Mouse (Mus musculus): ENCODE measurements around the gene Ap5s1. TPM values are rescaled to one million over a fixed set of nuclear protein-coding genes. Genes with fewer than 3 reads are reported as not detected.

The Ap5s1 gene
- polyA plus RNA-seq, 1 experiment from 2014 or later: 32.4 TPM

GRCm38 (mm10) chr2:131175286-131175944, 31.5 kb upstream of the Ap5s1 start:
- no peak overlapping the region for H3K9ac ChIP-seq
- H3K4me3 ChIP-seq: no peak overlapping the region
- H3K4me2 ChIP-seq: no peak overlapping the region
- peaks cover 33% of the 10 kb centered on the region for H3K27me3 ChIP-seq
- peak overlapping the region; percentile 4 for H3K27ac ChIP-seq
- peaks cover 59% of the 10 kb centered on the region for H3K4me1 ChIP-seq
- ATAC-seq: no peak
- peaks cover 27% of the 10 kb centered on the region for H3K36me3 ChIP-seq (ENCODE audit: poor library complexity, severe bottlenecking)
- no peaks in the 10 kb centered on the region for H3K9me3 ChIP-seq (replicated peaks)
- WGBS: 78% methylated on average over 3 of the region's 3 CpGs

GRCm38 (mm10) chr2:131175945-131176309, 31.0 kb upstream of the Ap5s1 start:
- 82% methylated on average over 1 of the region's 1 CpGs for WGBS
- Histone ChIP-seq H3K4me3 (no peak overlapping the region), H3K4me2 (peak overlapping the region; percentile 95; the same call in 1 of the 2 replicates), H3K27me3 (peaks cover 28% of the 10 kb centered on the region), H3K36me3 (ENCODE audit: poor library complexity, severe bottlenecking) (peaks cover 26% of the 10 kb centered on the region), H3K9me3 (replicated peaks) (no peaks in the 10 kb centered on the region), H3K9ac (no peak overlapping the region), H3K4me1 (peaks cover 56% of the 10 kb centered on the region), H3K27ac (peak overlapping the region; percentile 4; the same call in 1 of the 2 replicates)
- ATAC-seq: no peak

- H3K4me3 ChIP-seq: no peak overlapping the region
- H3K9me3 ChIP-seq (replicated peaks): no peaks in the 10 kb centered on the region
- peaks cover 22% of the 10 kb centered on the region for H3K36me3 ChIP-seq (ENCODE audit: poor library complexity, severe bottlenecking)
- 0 out of 2 replicates have a peak overlapping the region, but pooled peaks have one; percentile 2 for H3K9ac ChIP-seq
- peak overlapping the region; percentile 95 for H3K4me2 ChIP-seq
- peaks cover 22% of the 10 kb centered on the region for H3K27me3 ChIP-seq
- H3K4me1 ChIP-seq: peaks cover 55% of the 10 kb centered on the region
- 71% methylated on average over 5 of the region's 5 CpGs for WGBS
- H3K27ac ChIP-seq: no peak overlapping the region
- ATAC-seq: no peak
These were observed 30.4 kb upstream of the Ap5s1 start for GRCm38 (mm10) chr2:131176491-131176890.

GRCm38 (mm10) chr2:131177932-131178331, 28.9 kb upstream of the Ap5s1 start:
- Histone ChIP-seq H3K9me3 (replicated peaks) (no peaks in the 10 kb centered on the region), H3K36me3 (ENCODE audit: poor library complexity, severe bottlenecking) (peaks cover 15% of the 10 kb centered on the region; the same call in 1 of the 2 replicates), H3K9ac (peak overlapping the region; percentile 98), H3K4me3 (peak overlapping the region; percentile 91), H3K4me1 (peaks cover 55% of the 10 kb centered on the region), H3K27ac (no peak overlapping the region), H3K4me2 (peak overlapping the region; percentile 95), H3K27me3 (peaks cover 7% of the 10 kb centered on the region)
- ATAC-seq: no peak
- 86% methylated on average over 9 of the region's 9 CpGs for WGBS

GRCm38 (mm10) chr2:131178828-131179245, 28.0 kb upstream of the Ap5s1 start:
- Histone ChIP-seq H3K27ac (peak overlapping the region; percentile 91; the same call in 1 of the 2 replicates), H3K4me3 (peak overlapping the region; percentile 91), H3K4me1 (peaks cover 50% of the 10 kb centered on the region), H3K36me3 (ENCODE audit: poor library complexity, severe bottlenecking) (peaks cover 15% of the 10 kb centered on the region; the same call in 1 of the 2 replicates), H3K4me2 (peak overlapping the region; percentile 95), H3K9ac (peak overlapping the region; percentile 98), H3K9me3 (replicated peaks) (no peaks in the 10 kb centered on the region), H3K27me3 (no peaks in the 10 kb centered on the region)
- ATAC-seq: no peak; the same call in 1 of the 2 replicates
- WGBS: 19% methylated on average over 26 of the region's 26 CpGs

- H3K4me3 ChIP-seq: peak overlapping the region; percentile 91
- peak; percentile 56 for ATAC-seq
- WGBS: under 1% methylated on average over 57 of the region's 67 CpGs
- H3K9ac ChIP-seq: peak overlapping the region; percentile 98
- H3K27me3 ChIP-seq: no peaks in the 10 kb centered on the region
- H3K4me2 ChIP-seq: peak overlapping the region; percentile 95
- peaks cover 15% of the 10 kb centered on the region; the same call in 1 of the 2 replicates for H3K36me3 ChIP-seq (ENCODE audit: poor library complexity, severe bottlenecking)
- peak overlapping the region; percentile 91 for H3K27ac ChIP-seq
- H3K9me3 ChIP-seq (replicated peaks): no peaks in the 10 kb centered on the region
- H3K4me1 ChIP-seq: peaks cover 44% of the 10 kb centered on the region
These were observed 27.5 kb upstream of the Ap5s1 start for GRCm38 (mm10) chr2:131179246-131179886.

- Histone ChIP-seq H3K4me2 (peak within 1 kb of the TSS; percentile 95), H3K36me3 (ENCODE audit: poor library complexity, severe bottlenecking) (peaks cover 15% of the 10 kb centered on the region; the same call in 1 of the 2 replicates), H3K9ac (peak within 1 kb of the TSS; percentile 98), H3K27ac (peak within 1 kb of the TSS; percentile 91), H3K9me3 (replicated peaks) (no peaks in the 10 kb centered on the region), H3K27me3 (no peaks in the 10 kb centered on the region), H3K4me1 (peaks cover 39% of the 10 kb centered on the region), H3K4me3 (peak within 1 kb of the TSS; percentile 91)
- 2% methylated on average over 45 of the region's 57 CpGs for WGBS
- peak; percentile 81 for ATAC-seq
These were observed 26.8 kb upstream of the Ap5s1 start, which contains the start of gene Cenpb for GRCm38 (mm10) chr2:131179990-131180587. Gene Cenpb (minus strand): TSS chr2:131180067.

GRCm38 (mm10) chr2:131186343-131186742, 20.5 kb upstream of the Ap5s1 start:
- Histone ChIP-seq H3K27ac (peak overlapping the region; percentile 44), H3K36me3 (ENCODE audit: poor library complexity, severe bottlenecking) (peaks cover 5% of the 10 kb centered on the region; the same call in 1 of the 2 replicates), H3K4me3 (peak overlapping the region; percentile 56), H3K4me2 (peak overlapping the region; percentile 62), H3K27me3 (no peaks in the 10 kb centered on the region), H3K9me3 (replicated peaks) (no peaks in the 10 kb centered on the region), H3K9ac (peak overlapping the region; percentile 72), H3K4me1 (peaks cover 47% of the 10 kb centered on the region)
- 3% methylated on average over 14 of the region's 14 CpGs for WGBS
- ATAC-seq: peak; percentile 6

GRCm38 (mm10) chr2:131186771-131187601, 19.9 kb upstream of the Ap5s1 start, which contains the start of the genes Cdc25b and Spef1:
Gene Cdc25b (plus strand): TSS chr2:131186949.
Gene Spef1 (minus strand): TSS chr2:131187282.
- peaks cover 53% of the 10 kb centered on the region for H3K4me1 ChIP-seq
- peak within 1 kb of the TSS; percentile 62 for H3K4me2 ChIP-seq
- H3K9me3 ChIP-seq (replicated peaks): no peaks in the 10 kb centered on the region
- 1% methylated on average over 43 of the region's 43 CpGs for WGBS
- H3K27ac ChIP-seq: peak within 1 kb of the TSS; percentile 44
- H3K36me3 ChIP-seq (ENCODE audit: poor library complexity, severe bottlenecking): peaks cover 11% of the 10 kb centered on the region
- no peaks in the 10 kb centered on the region for H3K27me3 ChIP-seq
- peak; percentile 86 for ATAC-seq
- peak within 1 kb of the TSS; percentile 56 for H3K4me3 ChIP-seq
- H3K9ac ChIP-seq: peak within 1 kb of the TSS; percentile 72

- no peak for ATAC-seq
- H3K27me3 ChIP-seq: no peaks in the 10 kb centered on the region
- H3K9ac ChIP-seq: peak overlapping the region; percentile 72
- 29% methylated on average over 3 of the region's 3 CpGs for WGBS
- peaks cover 14% of the 10 kb centered on the region for H3K36me3 ChIP-seq (ENCODE audit: poor library complexity, severe bottlenecking)
- H3K4me1 ChIP-seq: peaks cover 53% of the 10 kb centered on the region
- H3K27ac ChIP-seq: peak overlapping the region; percentile 44; the same call in 1 of the 2 replicates
- peak overlapping the region; percentile 56 for H3K4me3 ChIP-seq
- H3K4me2 ChIP-seq: peak overlapping the region; percentile 62
- H3K9me3 ChIP-seq (replicated peaks): no peaks in the 10 kb centered on the region
These were observed 19.3 kb upstream of the Ap5s1 start for GRCm38 (mm10) chr2:131187602-131187922.

- Histone ChIP-seq H3K36me3 (ENCODE audit: poor library complexity, severe bottlenecking) (peaks cover 22% of the 10 kb centered on the region), H3K9ac (no peak overlapping the region), H3K4me3 (no peak overlapping the region), H3K9me3 (replicated peaks) (no peaks in the 10 kb centered on the region), H3K27ac (no peak overlapping the region), H3K4me1 (peaks cover 53% of the 10 kb centered on the region), H3K4me2 (peak overlapping the region; percentile 62), H3K27me3 (no peaks in the 10 kb centered on the region)
- 97% methylated on average over 5 of the region's 5 CpGs for WGBS
- no peak for ATAC-seq
These were observed 18.6 kb upstream of the Ap5s1 start for GRCm38 (mm10) chr2:131188311-131188710.

Measured in forebrain, embryonic 13.5 days (tissue).